Mouse (Mus musculus) liver, embryonic 14.5 days (tissue): ENCODE measurements around the gene Cep128. TPM values are rescaled to one million over a fixed set of nuclear protein-coding genes. Genes with fewer than 3 reads are reported as not detected.

Experiments
- ATAC-seq: fragments of 200-750 bp; cut with Nextera tagmentation; 2 replicates; pipeline ENCODE4 v1.8.0; 2017; ENCODE audit warnings: moderate number of reproducible peaks, mild to moderate bottlenecking, moderate library complexity; ENCODE audit not compliant: insufficient read depth
- DNase-seq, 3 experiments: peaks; one replicate each; pipeline ENCODE4 v3.0.0-alpha.2; 2012 to 2013; ENCODE audit warnings: low read depth in 3 of 3, low spot score in 3 of 3
- H3K27ac ChIP-seq: fragments of 300-500 bp; sonication (generic); 2 replicates; pipeline ENCODE4 v1.5.1; 2014; ENCODE audit warnings: moderate library complexity, mild to moderate bottlenecking, control low read depth, inconsistent platforms
- H3K27me3 ChIP-seq: fragments of 300-500 bp; sonication (generic); 2 replicates; pipeline ENCODE4 v1.6.1; 2014; ENCODE audit warnings: mild to moderate bottlenecking, low read length, moderate library complexity; ENCODE audit not compliant: control insufficient read depth, insufficient read depth
- H3K36me3 ChIP-seq: fragments of 300-500 bp; sonication (generic); replicated peaks from 2 replicates; pipeline ENCODE4 v1.6.1; 2014; ENCODE audit warnings: low read depth; ENCODE audit not compliant: control insufficient read depth, insufficient read depth
- H3K4me1 ChIP-seq, 2 experiments: fragments of 200-500 bp in 1 of 2; fragments of 300-500 bp in 1 of 2; sonication (generic) in 1 of 2; replicated peaks; 2 replicates each; pipeline ENCODE4 v1.6.1; 2012 to 2014; ENCODE audit warnings: antibody characterized with exemption in 1 of 2, inconsistent platforms in 1 of 2, low read length in 1 of 2; ENCODE audit not compliant: control insufficient read depth in 2 of 2, insufficient read depth in 2 of 2
- H3K4me2 ChIP-seq: fragments of 300-500 bp; sonication (generic); 2 replicates; pipeline ENCODE4 v1.6.1; 2014; ENCODE audit warnings: low read depth, mild to moderate bottlenecking, control low read depth, moderate library complexity
- H3K4me3 ChIP-seq, 2 experiments: fragments of 200-500 bp in 1 of 2; fragments of 300-500 bp in 1 of 2; sonication (generic) in 1 of 2; 2 replicates each; pipeline ENCODE4 v1.5.1; 2012 to 2014; ENCODE audit warnings: low read depth in 2 of 2, low read length in 2 of 2, mild to moderate bottlenecking in 2 of 2, control low read depth in 1 of 2, inconsistent platforms in 1 of 2, moderate library complexity in 1 of 2; ENCODE audit not compliant: insufficient read depth in 1 of 2
- H3K9ac ChIP-seq: fragments of 300-500 bp; sonication (generic); replicated peaks from 2 replicates; pipeline ENCODE4 v1.6.1; 2014; ENCODE audit warnings: mild to moderate bottlenecking, control low read depth, moderate library complexity
- H3K9me3 ChIP-seq: fragments of 300-500 bp; sonication (generic); 2 replicates; pipeline ENCODE4 v1.6.1; 2016; ENCODE audit warnings: low read length, mixed read lengths; ENCODE audit not compliant: control insufficient read depth
- CTCF ChIP-seq: IDR thresholded peaks from 2 replicates; pipeline ENCODE4 v1.5.1; 2016; ENCODE audit warnings: antibody characterized with exemption, low read depth, control low read depth
- EP300 ChIP-seq: IDR thresholded peaks from 2 replicates; pipeline ENCODE4 v1.6.1; 2016; ENCODE audit warnings: antibody characterized with exemption, low read depth
- WGBS: fragments of 180-500 bp; shearing (Covaris S2); extraction: QIAGEN DNeasy Blood & Tissue Kit; methylation state at CpG from one replicate; pipeline ENCODE4 v1.1.7; 2014; ENCODE audit not compliant: insufficient replicate concordance; 5-methylcytosine and 5-hydroxymethylcytosine counted together
- polyA plus RNA-seq, 2 experiments: library from polyadenylated mRNA; depleted of rRNA in 1 of 2; stranded (reverse) in 1 of 2; unstranded in 1 of 2; fragments of >200 nt; fragmentation: Nextera tagmentation in 1 of 2; extraction: Ambion mirVana in 1 of 2; gene quantifications; 2 replicates each; pipeline versions ENCODE4 v1.2.1 to v1.2.3; 2012 to 2014

Cep128 gene
- polyA plus RNA-seq, 2 experiments, result 9.3 to 9.4 TPM

- Histone ChIP-seq H3K27me3 (no peaks in the 10 kb centered on the region), H3K36me3 (no peaks in the 10 kb centered on the region), H3K4me2 (no peak overlapping the region), H3K4me1 (no peaks in the 10 kb centered on the region), H3K27ac (no peak overlapping the region), H3K9ac (no peak overlapping the region), H3K9me3 (no peaks in the 10 kb centered on the region), H3K4me3 (no peak overlapping the region)
- ATAC-seq (no peak), DNase-seq (no peak)
- WGBS, result 85% methylated on average over 6 of the region's 6 CpGs
- TF ChIP-seq EP300, result no peak
- TF ChIP-seq CTCF, result no peak
These were observed 288.0 kb downstream of the Cep128 start for GRCm38 (mm10) chr12:91096197-91096596.

DNA sequence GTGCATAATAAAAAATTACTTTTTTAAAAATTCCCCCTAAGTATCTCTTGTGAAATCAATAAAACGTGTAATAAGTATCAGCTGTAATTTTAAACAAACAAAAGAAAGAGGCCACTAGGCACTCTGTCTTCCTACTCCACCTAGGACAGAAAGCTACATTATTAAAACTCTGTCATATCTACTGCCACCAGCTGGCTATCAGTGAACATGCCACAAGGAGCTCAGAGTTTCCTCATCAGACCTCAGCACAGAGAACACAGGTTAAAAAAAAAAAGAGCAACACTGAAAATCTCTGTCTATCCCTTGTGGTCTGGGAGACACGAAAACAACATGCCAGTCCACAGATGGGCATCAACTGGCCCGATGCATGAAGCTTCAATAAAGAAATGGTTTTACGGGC is 295.9 kb downstream of the Cep128 start:
- ATAC-seq, result no peak
- Histone ChIP-seq H3K9ac (no peak overlapping the region), H3K4me2 (no peak overlapping the region), H3K27me3 (no peaks in the 10 kb centered on the region), H3K9me3 (no peaks in the 10 kb centered on the region), H3K4me1 (no peaks in the 10 kb centered on the region), H3K27ac (no peak overlapping the region), H3K36me3 (no peaks in the 10 kb centered on the region), H3K4me3 (no peak overlapping the region)
- TF ChIP-seq EP300 (no peak), CTCF (no peak)
- 56% methylated on average over 4 of the region's 4 CpGs for whole genome bisulfite sequencing
- no peak for DNase-seq

DNA sequence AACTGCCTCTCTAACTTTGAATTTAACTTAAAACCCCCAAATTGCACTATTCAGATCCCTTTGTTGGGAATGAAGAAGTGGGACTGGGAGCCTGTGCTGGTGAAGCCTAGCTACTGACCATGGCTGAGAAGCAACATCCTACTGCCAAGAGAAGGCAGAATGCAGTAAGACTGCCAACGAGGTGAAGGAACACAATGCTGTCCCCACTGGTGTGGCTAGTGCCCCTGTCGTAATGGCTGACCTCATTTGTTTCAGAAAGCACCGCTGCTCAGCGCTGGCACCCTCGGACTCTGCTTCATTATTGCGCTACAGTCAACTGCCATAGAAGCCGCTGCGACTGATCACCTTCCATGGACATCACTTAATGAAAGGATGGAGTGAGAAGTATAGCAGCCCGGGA is 298.2 kb downstream of the Cep128 start:
- no peaks in the 10 kb centered on the region for H3K4me1 ChIP-seq
- no peak for TF ChIP-seq EP300
- no peak for TF ChIP-seq CTCF
- no peak overlapping the region for H3K4me2 ChIP-seq
- no peaks in the 10 kb centered on the region for H3K9me3 ChIP-seq
- H3K9ac ChIP-seq, result no peak overlapping the region
- no peak overlapping the region for H3K4me3 ChIP-seq
- ATAC-seq (no peak), DNase-seq (no peak)
- no peaks in the 10 kb centered on the region for H3K36me3 ChIP-seq
- WGBS, result 83% methylated on average over 9 of the region's 9 CpGs
- no peak overlapping the region for H3K27ac ChIP-seq
- H3K27me3 ChIP-seq, result no peaks in the 10 kb centered on the region

DNA sequence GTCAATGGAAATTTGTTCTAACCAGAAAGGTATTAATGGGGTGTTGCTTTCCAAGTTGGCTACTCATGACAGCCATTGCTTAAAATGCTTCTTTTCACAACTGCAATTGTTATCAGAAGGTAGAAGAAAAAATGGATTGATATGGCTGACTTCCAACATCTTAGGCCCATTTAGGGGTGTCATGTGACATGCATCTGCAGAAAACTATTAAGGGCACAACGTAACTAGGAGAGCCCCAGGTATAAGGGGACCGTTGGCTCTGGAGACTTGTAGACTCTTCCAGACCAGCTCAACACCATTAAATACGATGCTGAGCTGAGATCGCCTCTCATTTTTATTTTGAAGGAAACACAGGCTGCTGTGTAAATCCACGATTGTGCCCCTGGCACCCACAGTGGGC is 308.6 kb downstream of the Cep128 start:
- no peaks in the 10 kb centered on the region for H3K9me3 ChIP-seq
- no peak overlapping the region for H3K4me2 ChIP-seq
- no peak for TF ChIP-seq CTCF
- TF ChIP-seq EP300, result no peak
- H3K36me3 ChIP-seq, result no peaks in the 10 kb centered on the region
- H3K4me3 ChIP-seq, result no peak overlapping the region
- ATAC-seq (no peak), DNase-seq (no peak)
- WGBS, result 80% methylated on average over 5 of the region's 5 CpGs
- no peaks in the 10 kb centered on the region for H3K27me3 ChIP-seq
- H3K27ac ChIP-seq, result no peak overlapping the region
- no peak overlapping the region for H3K9ac ChIP-seq
- H3K4me1 ChIP-seq, result no peaks in the 10 kb centered on the region

DNA sequence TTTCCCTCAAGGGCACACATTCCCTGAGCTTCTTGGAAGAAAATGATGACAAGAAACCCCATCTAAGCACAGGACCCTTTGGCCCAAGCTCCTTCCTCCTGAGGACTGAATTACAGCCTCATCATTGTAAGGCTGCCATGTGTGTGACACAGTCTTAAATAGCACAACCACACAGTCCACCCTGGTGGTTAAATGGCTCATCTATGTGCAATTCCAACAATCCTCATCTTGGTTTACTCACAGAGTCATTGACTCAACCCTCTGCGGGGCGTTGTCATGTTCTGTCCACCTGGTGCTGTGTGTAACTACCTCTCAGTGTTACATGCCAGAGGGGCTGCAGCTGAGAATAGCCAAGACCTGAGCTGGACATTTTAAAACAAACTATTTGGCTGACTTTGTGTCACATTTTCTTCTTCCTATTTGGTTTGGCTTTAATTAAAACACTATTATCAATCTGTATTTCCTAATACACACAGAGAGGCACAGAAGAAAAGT is 313.6 kb downstream of the Cep128 start:
- TF ChIP-seq EP300 (no peak), CTCF (no peak)
- DNase-seq (no peak), ATAC-seq (no peak)
- Histone ChIP-seq H3K4me1 (no peaks in the 10 kb centered on the region), H3K9me3 (no peaks in the 10 kb centered on the region), H3K27ac (no peak overlapping the region), H3K9ac (no peak overlapping the region), H3K36me3 (no peaks in the 10 kb centered on the region), H3K4me3 (no peak overlapping the region), H3K4me2 (no peak overlapping the region), H3K27me3 (no peaks in the 10 kb centered on the region)
- WGBS, result 88% methylated on average over 2 of the region's 2 CpGs

DNA sequence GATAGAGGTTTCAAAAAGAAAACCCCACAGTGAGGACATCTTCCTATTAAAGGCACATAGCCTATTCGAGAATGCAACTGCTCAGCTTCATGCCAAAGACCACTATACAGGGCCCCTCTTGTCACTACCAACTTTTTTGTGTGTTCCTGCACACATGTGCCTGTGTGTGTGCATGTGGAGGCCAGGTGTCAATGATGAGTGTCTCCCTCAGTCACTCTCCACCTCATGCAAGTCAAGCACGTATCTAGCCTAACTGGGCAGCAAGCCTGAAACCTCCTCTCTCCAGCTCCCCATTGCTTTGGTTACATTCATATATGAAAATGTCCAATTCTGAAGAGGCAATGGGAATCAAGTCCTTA is 317.1 kb downstream of the Cep128 start:
- Histone ChIP-seq H3K9me3 (no peaks in the 10 kb centered on the region), H3K27me3 (no peaks in the 10 kb centered on the region), H3K4me1 (no peaks in the 10 kb centered on the region), H3K27ac (no peak overlapping the region), H3K4me2 (no peak overlapping the region), H3K36me3 (no peaks in the 10 kb centered on the region), H3K9ac (no peak overlapping the region), H3K4me3 (no peak overlapping the region)
- 74% methylated on average over 2 of the region's 2 CpGs for WGBS
- TF ChIP-seq CTCF (no peak), EP300 (no peak)
- no peak for ATAC-seq
- DNase-seq, result no peak
